ENCODE assay signal across 8 mouse cellular contexts in genomic region chr3:53202184-53202583, GRCm38 (mm10).
DNase-seq lines count a peak whose midpoint lies in the region; ATAC-seq and TF ChIP-seq lines count a peak whose summit lies in the region.
"Had no signal": no experiment of that assay in that cellular context is flagged by ENCODE, and none has a peak within 500 bp of the region (broad histone marks: within the 10 kb centered on the region; RNA-seq: fewer than 3 reads in every experiment).

No protein-coding gene starts in this region.

- no peak overlapping the region for H3K9ac ChIP-seq in forebrain, embryonic 15.5 days (replicated peaks)
- no peak overlapping the region for H3K9ac ChIP-seq in midbrain, postnatal 0 days (replicated peaks; ENCODE audit: low read length, poor library complexity, severe bottlenecking)
- H3K9ac ChIP-seq: stomach, embryonic 15.5 days had no signal

- peak overlapping the region; percentile 59 for H3K27ac ChIP-seq in layer of hippocampus, adult 2 months
- H3K27ac ChIP-seq in forebrain, embryonic 15.5 days (replicated peaks): peak overlapping the region; percentile 28
- H3K27ac ChIP-seq in midbrain, postnatal 0 days (ENCODE audit: low read depth, low read length): no peak overlapping the region
- H3K27ac ChIP-seq: stomach, embryonic 15.5 days had no signal

- no peak for TF ChIP-seq CTCF in layer of hippocampus, adult 2 months (conservative IDR thresholded peaks at IDR 0.05)
- TF ChIP-seq CTCF in midbrain, postnatal 0 days (IDR thresholded peaks at IDR 0.05): no peak

- DNase-seq in layer of hippocampus, adult 2 months (ENCODE audit: low spot score in 2 of 2): peak in 1 of 2 experiments; percentile 18
- DNase-seq in layer of hippocampus, adult 11-12 months (ENCODE audit: low spot score): no peak
- peak; percentile 89 for DNase-seq in cerebellum, adult 9-11 months
- DNase-seq in midbrain, postnatal 0 days (ENCODE audit: low spot score): peak; percentile 73
- no peak for DNase-seq in frontal cortex, postnatal 36 days (ENCODE audit: low spot score in 2 of 2)
- no peak for DNase-seq in c-Kit-positive CD71-positive TER-119-positive erythroid progenitor cells, embryonic 14.5 days (ENCODE audit: low spot score)

- 40% methylated on average over 6 of the region's 6 CpGs for WGBS in forebrain, embryonic 15.5 days
- 23% methylated on average over 6 of the region's 6 CpGs for WGBS in midbrain, postnatal 0 days

- H3K4me3 ChIP-seq in layer of hippocampus, adult 2 months: no peak overlapping the region
- no peak overlapping the region for H3K4me3 ChIP-seq in forebrain, embryonic 15.5 days
- H3K4me3 ChIP-seq in midbrain, postnatal 0 days (ENCODE audit: low read depth, low read length): no peak overlapping the region
- H3K4me3 ChIP-seq: stomach, embryonic 15.5 days had no signal

- no peak overlapping the region for H3K4me2 ChIP-seq in forebrain, embryonic 15.5 days (replicated peaks)
- no peak overlapping the region for H3K4me2 ChIP-seq in midbrain, postnatal 0 days (ENCODE audit: low read depth, low read length, poor library complexity, severe bottlenecking)
- H3K4me2 ChIP-seq: stomach, embryonic 15.5 days had no signal

- no peaks in the 10 kb centered on the region for H3K9me3 ChIP-seq in forebrain, embryonic 15.5 days
- no peaks in the 10 kb centered on the region for H3K9me3 ChIP-seq in midbrain, postnatal 0 days (ENCODE audit: low read length)
- H3K9me3 ChIP-seq: stomach, embryonic 15.5 days had no signal

- H3K36me3 ChIP-seq in forebrain, embryonic 15.5 days: no peaks in the 10 kb centered on the region
- H3K36me3 ChIP-seq in midbrain, postnatal 0 days (ENCODE audit: insufficient read depth, low read length): no peaks in the 10 kb centered on the region
- H3K36me3 ChIP-seq: stomach, embryonic 15.5 days had no signal

- peaks cover 17% of the 10 kb centered on the region for H3K4me1 ChIP-seq in forebrain, embryonic 15.5 days
- peaks cover 3% of the 10 kb centered on the region; the same call in 1 of the 2 replicates for H3K4me1 ChIP-seq in midbrain, postnatal 0 days (ENCODE audit: insufficient read depth, low read length)

- no peak; the same call in 1 of the 2 replicates for ATAC-seq in forebrain, embryonic 15.5 days (replicated peaks)
- no peak for ATAC-seq in midbrain, postnatal 0 days (ENCODE audit: low FRiP score)

- H3K27me3 ChIP-seq in forebrain, embryonic 15.5 days: no peaks in the 10 kb centered on the region
- no peaks in the 10 kb centered on the region for H3K27me3 ChIP-seq in midbrain, postnatal 0 days (ENCODE audit: insufficient read depth, low read length)
- H3K27me3 ChIP-seq: stomach, embryonic 15.5 days had no signal

Comparison
In these comparisons a context has a peak if more than half of its experiments do, and no peak if none do; other contexts are left out.
1. DNase-seq: peak in cerebellum, adult 9-11 months (single experiment) and midbrain, postnatal 0 days (single experiment); none in layer of hippocampus, adult 11-12 months (single experiment), frontal cortex, postnatal 36 days (0 of 2) and c-Kit-positive CD71-positive TER-119-positive erythroid progenitor cells, embryonic 14.5 days (single experiment).